In the genomic region with DNA sequence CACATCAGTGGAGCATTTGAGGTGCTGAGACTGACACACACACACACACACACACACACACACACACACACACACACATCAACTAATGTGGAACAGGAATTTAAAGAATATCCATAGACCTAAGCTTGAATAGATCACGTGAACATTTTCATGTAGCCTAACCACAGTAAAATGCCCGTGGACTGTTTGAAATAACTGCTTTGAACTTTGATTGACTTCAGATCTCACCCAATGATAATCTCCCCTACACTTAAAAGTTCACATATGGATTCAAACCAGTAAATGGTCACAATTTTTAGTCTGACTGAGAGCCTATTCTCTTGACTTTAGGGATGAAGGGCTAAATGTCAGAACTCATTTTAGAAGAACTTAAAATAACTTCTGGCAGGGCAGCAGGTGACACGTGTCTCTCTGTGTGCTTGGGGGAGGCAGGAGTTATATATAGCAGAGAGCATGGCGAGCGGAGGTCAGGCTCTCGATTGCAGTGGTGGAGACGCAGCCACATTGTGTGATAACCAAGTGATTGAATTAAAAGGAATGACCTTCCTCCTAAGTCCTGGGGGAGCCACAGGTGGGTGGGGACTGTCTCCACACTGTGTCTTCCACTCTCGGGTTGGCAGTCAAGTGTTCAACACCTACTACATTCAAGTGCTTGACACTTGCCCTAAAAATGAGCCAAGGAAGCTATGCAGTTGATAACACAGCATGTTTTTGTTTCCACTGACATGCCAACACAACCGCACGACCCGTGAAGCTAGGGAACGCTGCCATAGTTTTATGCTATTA, we compare ENCODE assay signal across 8 mouse cellular contexts. TPM values are rescaled to one million over a fixed set of nuclear protein-coding genes. Genes with fewer than 3 reads are reported as not detected.
DNase-seq lines count a peak whose midpoint lies in the region; ATAC-seq and TF ChIP-seq lines count a peak whose summit lies in the region.

No protein-coding gene starts in this region.

- TF ChIP-seq POLR2A in lung, adult 2 months (IDR thresholded peaks at IDR 0.05; ENCODE audit: borderline replicate concordance, extremely low read depth, low read depth, low read length) = no peak

- H3K36me3 ChIP-seq in forebrain, embryonic 12.5 days (replicated peaks) = no peaks in the 10 kb centered on the region
- H3K36me3 ChIP-seq in forebrain, embryonic 13.5 days (ENCODE audit: poor library complexity, severe bottlenecking) = no peaks in the 10 kb centered on the region
- H3K36me3 ChIP-seq in embryonic facial prominence, embryonic 12.5 days = no peaks in the 10 kb centered on the region
- H3K36me3 ChIP-seq in heart, postnatal 0 days (replicated peaks; ENCODE audit: control insufficient read depth, insufficient read depth, low read length) = peaks cover 10% of the 10 kb centered on the region; the same call in 1 of the 2 replicates
- H3K36me3 ChIP-seq in midbrain, embryonic 11.5 days (ENCODE audit: control insufficient read depth, insufficient read depth, low read length) = no peaks in the 10 kb centered on the region

- H3K4me2 ChIP-seq in forebrain, embryonic 12.5 days = peak overlapping the region; percentile 58; the same call in 1 of the 2 replicates
- H3K4me2 ChIP-seq in forebrain, embryonic 13.5 days = no peak overlapping the region
- 0 out of 2 replicates have a peak overlapping the region, but pooled peaks have one; percentile 9 for H3K4me2 ChIP-seq in embryonic facial prominence, embryonic 12.5 days (replicated peaks)
- peak overlapping the region; percentile 68 for H3K4me2 ChIP-seq in heart, postnatal 0 days (ENCODE audit: low read depth, low read length)
- H3K4me2 ChIP-seq in midbrain, embryonic 11.5 days = peak overlapping the region; percentile 46

- no peaks in the 10 kb centered on the region for H3K9me3 ChIP-seq in forebrain, embryonic 12.5 days
- no peaks in the 10 kb centered on the region for H3K9me3 ChIP-seq in forebrain, embryonic 13.5 days (replicated peaks)
- no peaks in the 10 kb centered on the region for H3K9me3 ChIP-seq in embryonic facial prominence, embryonic 12.5 days
- H3K9me3 ChIP-seq in heart, postnatal 0 days (replicated peaks; ENCODE audit: control insufficient read depth, low read length) = no peaks in the 10 kb centered on the region
- no peaks in the 10 kb centered on the region for H3K9me3 ChIP-seq in midbrain, embryonic 11.5 days (ENCODE audit: control insufficient read depth, low read length)

- DNase-seq in heart, postnatal 0 days (ENCODE audit: low spot score) = peak; percentile 95
- peak; percentile 83 for DNase-seq in midbrain, embryonic 11.5 days (ENCODE audit: low spot score, missing footprints)
- DNase-seq in right cerebral cortex, postnatal 25 days = no peak
- DNase-seq in lung, adult 2 months = no peak
- no peak for DNase-seq in lung, postnatal 36 days

- no peak for TF ChIP-seq CTCF in heart, postnatal 0 days (IDR thresholded peaks at IDR 0.05; ENCODE audit: low read depth)
- no peak for TF ChIP-seq CTCF in lung, adult 2 months (IDR thresholded peaks at IDR 0.05; ENCODE audit: insufficient read depth, low read length)

- no peaks in the 10 kb centered on the region for H3K27me3 ChIP-seq in forebrain, embryonic 12.5 days
- no peaks in the 10 kb centered on the region for H3K27me3 ChIP-seq in forebrain, embryonic 13.5 days
- no peaks in the 10 kb centered on the region for H3K27me3 ChIP-seq in embryonic facial prominence, embryonic 12.5 days
- H3K27me3 ChIP-seq in heart, postnatal 0 days (ENCODE audit: control insufficient read depth, insufficient read depth, low read length) = no peaks in the 10 kb centered on the region
- H3K27me3 ChIP-seq in midbrain, embryonic 11.5 days (ENCODE audit: control insufficient read depth, insufficient read depth, low read length) = no peaks in the 10 kb centered on the region

- 75% methylated on average over 12 of the region's 12 CpGs for WGBS in forebrain, embryonic 12.5 days
- 78% methylated on average over 12 of the region's 12 CpGs for WGBS in forebrain, embryonic 13.5 days
- WGBS in embryonic facial prominence, embryonic 12.5 days = 51% methylated on average over 12 of the region's 12 CpGs
- 4% methylated on average over 12 of the region's 12 CpGs for WGBS in heart, postnatal 0 days
- 74% methylated on average over 12 of the region's 12 CpGs for WGBS in midbrain, embryonic 11.5 days
- WGBS in lung, adult 2 months = 34% methylated on average over 12 of the region's 12 CpGs

- no peak for ATAC-seq in forebrain, embryonic 12.5 days (ENCODE audit: low FRiP score)
- ATAC-seq in forebrain, embryonic 13.5 days = no peak
- ATAC-seq in embryonic facial prominence, embryonic 12.5 days (ENCODE audit: insufficient number of reproducible peaks, insufficient read depth, low FRiP score, low TSS enrichment) = no peak
- ATAC-seq in heart, postnatal 0 days (ENCODE audit: insufficient read depth, low read depth) = peak; percentile 92
- 0 out of 2 replicates have a peak, but pooled peaks have one; percentile 17 for ATAC-seq in midbrain, embryonic 11.5 days (ENCODE audit: low FRiP score)

- H3K27ac ChIP-seq in forebrain, embryonic 12.5 days = no peak overlapping the region
- H3K27ac ChIP-seq in forebrain, embryonic 13.5 days = no peak overlapping the region
- H3K27ac ChIP-seq in embryonic facial prominence, embryonic 12.5 days = no peak overlapping the region
- peak overlapping the region; percentile 100 for H3K27ac ChIP-seq in heart, postnatal 0 days (ENCODE audit: low read depth)
- no peak overlapping the region for H3K27ac ChIP-seq in midbrain, embryonic 11.5 days (ENCODE audit: low read depth, low read length)

- no peak overlapping the region for H3K9ac ChIP-seq in forebrain, embryonic 12.5 days
- H3K9ac ChIP-seq in forebrain, embryonic 13.5 days = no peak overlapping the region
- H3K9ac ChIP-seq in embryonic facial prominence, embryonic 12.5 days = no peak overlapping the region
- H3K9ac ChIP-seq in heart, postnatal 0 days (replicated peaks; ENCODE audit: low read depth, low read length) = peak overlapping the region; percentile 86
- peak overlapping the region; percentile 56; the same call in 1 of the 2 replicates for H3K9ac ChIP-seq in midbrain, embryonic 11.5 days (ENCODE audit: low read length)

- H3K4me1 ChIP-seq in forebrain, embryonic 12.5 days = peaks cover 12% of the 10 kb centered on the region
- H3K4me1 ChIP-seq in forebrain, embryonic 13.5 days = peaks cover 11% of the 10 kb centered on the region; the same call in 1 of the 2 replicates
- H3K4me1 ChIP-seq in embryonic facial prominence, embryonic 12.5 days = peaks cover 17% of the 10 kb centered on the region
- H3K4me1 ChIP-seq in heart, postnatal 0 days (ENCODE audit: control insufficient read depth, insufficient read depth) = peaks cover 48% of the 10 kb centered on the region
- H3K4me1 ChIP-seq in midbrain, embryonic 11.5 days (ENCODE audit: control insufficient read depth, insufficient read depth, low read length) = peaks cover 8% of the 10 kb centered on the region; the same call in 1 of the 2 replicates
- peaks cover 2% of the 10 kb centered on the region; the same call in 1 of the 2 replicates for H3K4me1 ChIP-seq in lung, adult 2 months (ENCODE audit: control insufficient read depth, insufficient read depth, low read length)

- TF ChIP-seq EP300 in heart, postnatal 0 days (IDR thresholded peaks at IDR 0.05; ENCODE audit: low read depth) = peak; percentile 97

- H3K4me3 ChIP-seq in forebrain, embryonic 12.5 days (replicated peaks) = no peak overlapping the region
- H3K4me3 ChIP-seq in forebrain, embryonic 13.5 days = no peak overlapping the region
- H3K4me3 ChIP-seq in embryonic facial prominence, embryonic 12.5 days = peak overlapping the region; percentile 27; the same call in 1 of the 2 replicates
- peak overlapping the region; percentile 59 for H3K4me3 ChIP-seq in heart, postnatal 0 days (ENCODE audit: low read depth, low read length)
- no peak overlapping the region; the same call in 1 of the 2 replicates for H3K4me3 ChIP-seq in midbrain, embryonic 11.5 days (ENCODE audit: low read depth, low read length)
- no peak overlapping the region for H3K4me3 ChIP-seq in lung, adult 2 months (replicated peaks; ENCODE audit: extremely low read depth, low read depth, low read length)

RNA-seq across cellular contexts. Expression of gene Txlnb, which starts 1.0 kb away (rescaled TPM):
- 1.4 and 1.7 TPM in 2 replicates for polyA plus RNA-seq in forebrain, embryonic 12.5 days (2016; fragmentation: Nextera tagmentation; extraction: Ambion mirVana)
- 0.99 and 1.0 TPM in 2 replicates for polyA plus RNA-seq in forebrain, embryonic 13.5 days (2015; fragmentation: Nextera tagmentation; extraction: Ambion mirVana)
- polyA plus RNA-seq in embryonic facial prominence, embryonic 12.5 days (2016; fragmentation: Nextera tagmentation; extraction: Ambion mirVana) = 2.1 and 2.2 TPM in 2 replicates
- total RNA-seq in heart, postnatal 0 days (2014; rRNA removed; ENCODE audit: low replicate concordance) = 59.9 and 68.3 TPM in 2 replicates
- 56.3 and 61.1 TPM in 2 replicates for polyA plus RNA-seq in heart, postnatal 0 days (2015; fragmentation: Nextera tagmentation; extraction: Ambion mirVana)
- polyA plus RNA-seq in midbrain, embryonic 11.5 days (2014; fragmentation: Nextera tagmentation; extraction: Ambion mirVana) = 5.8 TPM in 2 replicates
- 1.3 and 6.4 TPM in 2 replicates for polyA plus RNA-seq in lung, adult 2 months (2012; rRNA removed)

Comparison
In these comparisons a context has a peak if more than half of its experiments do, and no peak if none do; other contexts are left out.
1. ATAC-seq: peak in heart, postnatal 0 days (single experiment) and midbrain, embryonic 11.5 days (single experiment); none in forebrain, embryonic 12.5 days (single experiment), forebrain, embryonic 13.5 days (single experiment) and embryonic facial prominence, embryonic 12.5 days (single experiment).
2. H3K4me3 ChIP-seq: peak in embryonic facial prominence, embryonic 12.5 days (single experiment) and heart, postnatal 0 days (single experiment); none in forebrain, embryonic 12.5 days (single experiment), forebrain, embryonic 13.5 days (single experiment), midbrain, embryonic 11.5 days (single experiment) and lung, adult 2 months (single experiment).
3. H3K9ac ChIP-seq: peak in heart, postnatal 0 days (single experiment) and midbrain, embryonic 11.5 days (single experiment); none in forebrain, embryonic 12.5 days (single experiment), forebrain, embryonic 13.5 days (single experiment) and embryonic facial prominence, embryonic 12.5 days (single experiment).
4. DNase-seq: peak in heart, postnatal 0 days (single experiment) and midbrain, embryonic 11.5 days (single experiment); none in right cerebral cortex, postnatal 25 days (single experiment), lung, adult 2 months (single experiment) and lung, postnatal 36 days (single experiment).